Mouse (Mus musculus): Measurements from ENCODE around the gene Ppp1r12a.

The Ppp1r12a gene

DNA sequence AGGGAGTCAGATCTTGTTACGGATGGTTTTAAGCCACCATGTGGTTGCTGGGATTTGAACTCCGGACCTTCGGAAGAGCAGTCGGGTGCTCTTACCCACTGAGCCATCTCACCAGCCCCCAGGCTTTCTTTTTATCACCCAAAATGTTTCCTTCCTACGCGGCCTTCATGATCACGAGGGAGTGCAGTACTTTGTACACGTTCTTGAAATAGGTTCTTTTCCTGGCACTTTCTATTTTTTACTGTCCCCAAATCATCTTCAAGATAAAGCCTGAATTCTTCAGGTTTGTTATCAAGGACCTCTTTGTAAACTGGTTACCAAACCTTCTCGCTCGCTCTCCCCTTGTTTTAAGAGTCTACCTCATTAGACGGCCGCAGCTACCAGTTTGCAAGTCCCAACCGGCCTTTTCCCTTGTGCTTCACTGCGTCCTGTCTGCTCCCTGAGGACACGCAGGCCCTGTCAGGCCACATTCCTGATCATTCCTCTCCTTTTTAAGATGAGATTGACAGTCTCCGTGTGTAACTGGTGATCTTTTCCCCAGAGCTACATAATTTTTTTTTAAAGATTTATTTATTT, 131.7 kb downstream of the Ppp1r12a start:
- no peak for DNase-seq

DNA sequence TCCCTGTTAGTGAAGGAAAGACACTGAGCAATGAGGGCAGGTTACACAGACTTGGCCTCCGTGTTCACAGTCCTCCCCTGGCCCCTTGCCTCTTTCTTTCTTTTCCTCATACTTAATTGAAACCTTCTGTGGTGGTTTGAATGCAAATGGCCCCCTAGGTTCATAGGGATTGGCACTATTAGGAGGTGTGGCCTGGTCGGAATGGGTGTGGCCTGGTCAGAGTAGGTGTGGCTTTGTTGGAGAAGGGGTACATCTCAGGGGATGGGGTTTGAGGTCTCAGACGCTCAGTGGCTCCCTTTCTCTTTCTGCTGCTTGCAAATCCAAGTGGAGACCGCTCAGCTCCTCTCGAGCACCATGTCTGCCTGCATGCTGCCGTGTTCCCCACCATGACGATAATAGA, 132.8 kb downstream of the Ppp1r12a start:
- DNase-seq: no peak

DNA sequence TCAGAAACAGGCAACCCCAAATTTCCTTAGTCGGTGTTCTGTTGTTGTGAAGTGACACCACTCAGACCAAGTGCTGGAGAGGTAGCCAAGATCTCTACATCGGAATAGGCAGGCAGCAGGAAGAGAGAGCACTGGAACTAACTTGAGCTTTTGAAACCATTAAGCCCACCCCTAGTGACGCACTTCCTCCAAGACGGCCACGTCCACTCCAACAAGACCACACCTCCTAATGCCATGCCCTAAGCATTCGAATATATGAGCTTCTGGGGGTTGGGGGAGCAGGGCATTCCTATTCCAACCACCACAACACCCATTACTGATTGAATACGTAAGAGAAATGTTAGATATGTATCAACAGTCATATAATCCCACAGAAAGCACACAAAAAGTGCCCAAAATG, 134.5 kb downstream of the Ppp1r12a start:
- DNase-seq: no peak

DNA sequence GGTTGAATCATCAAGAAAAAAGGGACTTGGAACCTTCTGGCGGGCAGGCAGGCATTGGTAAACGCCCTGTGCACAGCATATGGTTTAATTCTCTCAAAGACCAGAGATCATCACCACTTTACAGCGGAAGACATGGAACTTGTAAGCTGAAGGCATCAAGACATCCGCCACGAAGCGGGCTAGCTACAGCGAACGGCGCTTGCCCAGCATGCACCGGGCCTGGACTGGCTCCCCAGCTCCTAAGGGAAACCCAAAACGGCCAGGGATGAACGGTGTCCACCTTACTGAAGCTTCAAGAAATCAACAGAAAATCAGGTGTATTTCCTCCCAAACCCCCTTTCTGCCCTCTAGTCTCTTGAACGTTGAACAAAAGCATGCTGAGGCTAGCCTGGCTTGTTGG, 136.3 kb downstream of the Ppp1r12a start:
- DNase-seq: no peak

DNA sequence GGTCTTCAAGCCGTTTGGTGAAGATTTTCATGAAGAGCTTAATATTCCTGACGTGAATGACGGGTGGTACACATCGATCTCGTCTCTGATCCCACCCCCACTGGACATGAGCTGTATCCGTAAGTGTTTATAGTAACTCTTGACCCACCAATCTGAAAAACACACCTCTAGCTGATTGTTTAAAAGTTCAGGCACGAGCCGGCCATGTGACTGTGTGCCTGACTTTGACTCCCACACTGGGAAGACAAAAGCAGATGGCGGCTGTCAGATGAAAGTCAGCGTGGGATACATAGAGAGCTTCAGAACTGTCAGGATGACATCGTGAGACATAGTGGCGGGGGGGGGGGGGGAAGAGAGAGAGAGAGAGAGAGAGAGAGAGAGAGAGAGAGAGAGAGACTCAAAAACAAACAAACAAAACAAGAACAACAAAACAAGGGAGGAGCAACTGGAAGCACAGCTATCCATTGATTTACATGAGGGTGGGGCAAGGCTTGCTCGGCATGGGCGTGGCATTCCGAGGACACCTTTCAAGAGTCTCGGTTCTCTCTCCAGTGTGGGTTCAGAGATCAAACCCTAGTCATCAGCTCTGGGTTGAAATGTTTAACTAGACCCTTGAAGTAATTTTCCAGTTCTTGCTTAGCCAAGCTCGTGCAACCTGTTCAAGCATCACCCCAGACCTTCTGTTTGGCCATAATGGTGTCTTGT, 137.0 kb downstream of the Ppp1r12a start:
- DNase-seq: no peak

DNA sequence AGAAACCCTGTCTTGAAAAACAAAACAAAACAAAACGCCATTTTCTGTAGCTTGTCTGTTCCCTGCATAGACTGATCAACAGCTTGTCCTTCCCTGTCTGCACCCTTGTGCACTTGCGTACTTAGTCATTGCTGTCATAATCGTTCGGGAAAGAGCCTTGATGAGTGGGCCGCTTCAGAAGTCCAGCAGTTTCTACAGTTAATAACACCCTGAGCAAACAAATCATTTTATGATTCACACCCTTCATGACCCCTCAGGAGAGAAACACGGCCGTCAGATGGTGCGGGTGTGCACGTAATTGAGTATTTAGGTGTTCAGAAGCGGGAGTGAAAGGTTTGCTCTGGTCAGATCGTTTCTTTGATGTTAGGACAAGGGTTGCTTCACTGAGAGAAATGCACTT, 137.8 kb downstream of the Ppp1r12a start:
- no peak for DNase-seq

DNA sequence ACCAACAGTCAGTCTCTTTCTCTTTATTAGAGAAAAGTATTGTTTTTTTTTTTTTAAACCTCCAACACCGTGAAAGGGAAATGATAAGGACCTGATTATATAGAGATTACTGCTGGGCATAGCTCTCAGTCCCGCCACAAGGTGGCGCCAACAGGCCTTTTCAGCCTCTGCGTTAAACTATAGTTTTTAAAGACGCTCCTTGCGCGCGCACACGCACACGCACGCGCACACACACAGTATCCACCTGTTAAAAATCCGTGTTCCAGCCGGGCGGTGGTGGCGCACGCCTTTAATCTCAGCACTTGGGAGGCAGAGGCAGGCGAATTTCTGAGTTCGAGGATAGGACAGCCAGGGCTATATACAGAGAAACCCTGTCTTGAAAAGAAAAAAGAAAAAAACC, 138.8 kb downstream of the Ppp1r12a start:
- peak; percentile 90 for DNase-seq

DNA sequence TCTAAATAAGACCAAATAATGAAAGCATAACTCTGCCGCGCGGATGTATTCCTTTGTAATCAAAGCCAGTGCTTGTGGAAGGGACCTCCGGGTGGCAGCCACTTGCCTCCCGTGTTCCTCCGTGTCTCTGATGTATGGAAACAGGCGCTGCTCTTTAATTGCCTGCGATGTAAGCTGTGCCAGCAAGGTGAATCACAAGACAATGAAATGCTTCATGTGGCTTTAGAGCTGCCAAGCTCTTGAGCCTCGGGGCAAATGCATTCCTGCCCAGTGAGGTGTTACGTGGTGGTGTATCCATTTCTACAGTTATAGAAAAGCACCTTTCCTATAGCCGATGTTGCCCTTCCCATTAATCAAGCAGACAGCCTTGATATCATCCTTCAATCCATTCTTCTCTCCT, 145.8 kb downstream of the Ppp1r12a start:
- no peak for DNase-seq

DNA sequence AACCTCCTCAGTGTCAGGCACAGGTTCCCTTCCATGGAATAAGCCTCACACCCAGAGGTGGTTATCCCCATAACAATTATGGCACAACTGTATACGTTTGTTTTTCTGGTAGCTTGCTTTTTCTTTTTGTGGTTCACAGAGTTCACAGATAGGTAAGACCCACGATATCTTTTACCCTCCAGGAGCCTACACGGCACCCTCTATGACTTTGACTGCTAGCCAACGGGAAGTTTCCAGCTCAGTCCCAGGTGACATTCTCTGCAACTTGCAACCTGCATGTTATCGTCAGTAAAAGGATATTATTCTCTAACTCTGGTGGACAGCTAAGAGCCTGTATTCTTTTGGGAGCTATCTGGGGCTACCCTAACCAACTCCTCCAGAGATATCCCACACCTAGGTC, 148.2 kb downstream of the Ppp1r12a start:
- no peak for DNase-seq

DNA sequence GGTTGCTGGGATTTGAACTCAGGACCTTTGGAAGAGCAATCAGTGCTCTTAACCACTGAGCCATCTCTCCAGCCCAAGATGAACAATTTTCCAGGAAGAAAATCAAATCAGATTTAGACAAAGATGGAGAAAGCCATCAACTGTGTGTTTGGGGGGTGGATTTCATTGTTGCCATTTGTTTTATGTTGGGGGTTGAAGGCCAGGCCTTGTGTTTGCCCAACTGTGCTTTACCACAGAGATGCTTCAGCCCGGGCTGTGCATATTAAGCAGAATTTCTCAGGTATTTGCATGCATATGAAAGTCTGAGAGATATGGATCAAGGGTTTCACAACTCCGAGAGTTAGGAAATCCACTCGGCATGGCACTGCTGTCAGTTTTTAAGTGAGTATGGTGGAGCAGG, 149.4 kb downstream of the Ppp1r12a start:
- DNase-seq: no peak

DNA sequence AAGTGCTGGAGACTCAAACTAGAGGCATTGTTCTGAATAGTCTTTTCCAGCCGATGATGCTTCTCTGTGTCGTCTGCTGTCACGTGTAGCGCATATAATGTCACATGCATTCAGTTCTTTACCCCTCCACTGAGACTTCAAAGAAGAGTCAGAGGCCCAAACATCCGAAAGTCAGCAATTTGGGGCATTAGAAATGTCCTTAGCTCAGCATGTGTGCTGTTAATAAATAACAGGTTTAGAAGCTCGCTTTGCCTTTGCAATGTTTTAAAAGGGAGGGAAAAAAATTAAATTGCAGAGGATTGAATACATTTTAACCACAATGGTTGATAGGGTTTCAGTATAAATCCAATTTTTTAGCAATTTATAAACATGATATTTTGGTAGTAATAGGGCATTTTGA, 151.9 kb downstream of the Ppp1r12a start:
- no peak for DNase-seq

DNA sequence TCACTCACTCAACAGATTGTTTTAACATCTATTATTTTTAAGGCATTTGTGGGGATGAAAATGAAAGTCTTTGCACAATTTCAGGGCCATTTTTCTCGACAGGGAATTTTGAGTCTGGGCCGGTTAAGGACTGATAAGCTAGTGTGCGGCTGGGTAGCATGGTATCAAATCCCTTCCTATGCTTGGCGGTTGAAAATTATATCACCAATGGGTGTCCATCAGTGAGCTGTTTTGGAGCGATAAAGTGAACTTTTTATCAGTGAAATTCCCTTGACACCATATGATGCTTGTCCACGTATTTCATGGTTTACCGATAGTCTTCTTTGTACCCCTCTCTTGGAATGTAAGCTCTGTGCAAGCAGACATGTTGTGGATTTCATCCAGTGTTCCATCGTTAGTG, 152.4 kb downstream of the Ppp1r12a start:
- DNase-seq: no peak

DNA sequence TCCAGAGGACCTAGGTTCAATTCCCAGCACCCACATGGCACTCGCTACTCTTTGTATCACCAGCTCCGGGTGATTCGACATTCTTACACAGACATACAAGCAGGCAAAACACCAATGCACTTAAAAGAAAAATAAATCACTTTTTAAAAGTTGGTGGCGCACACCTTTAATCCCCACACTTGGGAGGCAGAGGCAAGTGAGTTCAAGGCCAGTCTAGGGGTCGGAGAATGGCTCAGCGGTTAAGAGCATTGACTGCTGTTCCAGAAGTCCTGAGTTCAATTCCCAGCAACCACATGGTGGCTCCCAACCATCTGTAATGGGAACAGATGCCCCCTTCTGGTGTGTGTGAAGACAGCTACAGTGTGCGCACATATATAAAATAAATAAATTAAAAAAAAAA, 153.2 kb downstream of the Ppp1r12a start:
- DNase-seq: no peak

DNA sequence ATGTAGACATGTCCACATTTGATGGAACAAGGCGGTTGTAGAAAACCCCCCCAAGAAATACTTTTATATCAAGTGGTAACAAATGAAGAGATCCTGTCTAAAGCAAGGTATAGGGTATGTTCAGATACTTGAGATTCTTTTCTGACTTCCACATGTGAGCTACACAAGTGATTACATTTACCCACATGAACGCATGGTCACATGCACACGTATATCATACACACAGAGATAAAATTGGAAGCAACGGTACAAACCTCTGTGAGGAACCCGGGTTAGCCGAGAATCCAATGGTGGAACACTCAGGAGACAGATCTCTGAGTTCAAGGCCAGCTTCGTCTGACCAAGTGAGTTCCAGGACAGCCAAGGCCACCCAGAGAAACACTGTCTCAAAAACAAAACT, 166.4 kb downstream of the Ppp1r12a start:
- DNase-seq: no peak

DNA sequence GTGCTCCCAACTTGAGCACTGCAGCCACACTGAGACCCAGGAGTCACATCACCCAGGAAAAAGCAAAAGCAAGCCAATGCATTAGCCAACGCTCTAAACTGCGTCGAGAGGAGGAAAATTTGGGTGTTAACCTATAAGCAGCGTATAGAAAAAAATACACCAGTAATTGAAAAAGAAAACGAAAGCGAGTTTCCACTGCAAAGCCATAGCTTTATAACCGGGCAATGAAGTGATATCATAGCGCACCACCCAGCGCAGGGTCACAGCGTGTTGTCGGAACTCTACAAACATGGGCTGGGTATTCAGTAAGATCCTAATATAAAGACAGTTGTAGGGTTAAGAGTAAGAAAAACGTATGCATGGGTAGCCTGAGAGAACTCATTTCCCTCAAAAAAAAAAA, 167.0 kb downstream of the Ppp1r12a start:
- DNase-seq: no peak

DNA sequence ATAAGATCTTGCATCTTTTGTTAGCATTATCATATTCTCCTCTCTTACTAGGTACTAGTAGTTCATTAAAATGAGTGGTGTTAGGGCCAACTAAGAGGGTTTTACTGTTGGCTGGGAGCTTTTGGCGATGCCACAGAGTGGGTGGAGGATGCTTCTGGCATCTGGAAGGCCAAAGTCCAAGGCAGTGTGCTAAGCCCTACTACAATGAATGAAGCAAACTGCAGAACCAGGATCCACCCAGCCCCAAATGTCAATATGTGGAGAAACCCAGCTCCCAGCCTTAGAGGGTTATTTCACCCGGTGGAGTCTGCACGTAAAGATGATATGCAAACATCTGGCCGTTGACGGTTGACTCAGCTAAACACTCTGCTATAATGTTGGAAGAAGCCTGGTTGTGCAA, 167.8 kb downstream of the Ppp1r12a start:
- no peak for DNase-seq

DNA sequence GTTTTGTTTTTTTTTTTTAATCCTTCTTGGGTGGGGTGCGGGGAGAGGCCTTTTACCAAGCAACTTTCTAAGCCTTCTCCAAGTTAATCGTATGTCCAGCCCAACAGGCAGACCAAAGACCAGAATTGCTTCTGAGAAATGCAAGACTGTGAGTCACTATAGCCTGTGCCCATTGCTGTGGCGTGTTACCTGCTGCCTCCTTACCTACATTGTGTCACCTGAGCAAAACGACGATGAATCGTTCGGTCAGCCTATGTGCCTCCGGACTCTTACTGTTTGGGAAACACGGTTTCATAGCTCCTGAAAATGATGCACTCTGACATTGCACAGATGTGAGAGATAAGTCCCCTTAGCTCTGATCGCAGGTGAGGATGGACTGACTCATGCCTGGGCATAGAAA, 169.0 kb downstream of the Ppp1r12a start:
- no peak for DNase-seq

DNA sequence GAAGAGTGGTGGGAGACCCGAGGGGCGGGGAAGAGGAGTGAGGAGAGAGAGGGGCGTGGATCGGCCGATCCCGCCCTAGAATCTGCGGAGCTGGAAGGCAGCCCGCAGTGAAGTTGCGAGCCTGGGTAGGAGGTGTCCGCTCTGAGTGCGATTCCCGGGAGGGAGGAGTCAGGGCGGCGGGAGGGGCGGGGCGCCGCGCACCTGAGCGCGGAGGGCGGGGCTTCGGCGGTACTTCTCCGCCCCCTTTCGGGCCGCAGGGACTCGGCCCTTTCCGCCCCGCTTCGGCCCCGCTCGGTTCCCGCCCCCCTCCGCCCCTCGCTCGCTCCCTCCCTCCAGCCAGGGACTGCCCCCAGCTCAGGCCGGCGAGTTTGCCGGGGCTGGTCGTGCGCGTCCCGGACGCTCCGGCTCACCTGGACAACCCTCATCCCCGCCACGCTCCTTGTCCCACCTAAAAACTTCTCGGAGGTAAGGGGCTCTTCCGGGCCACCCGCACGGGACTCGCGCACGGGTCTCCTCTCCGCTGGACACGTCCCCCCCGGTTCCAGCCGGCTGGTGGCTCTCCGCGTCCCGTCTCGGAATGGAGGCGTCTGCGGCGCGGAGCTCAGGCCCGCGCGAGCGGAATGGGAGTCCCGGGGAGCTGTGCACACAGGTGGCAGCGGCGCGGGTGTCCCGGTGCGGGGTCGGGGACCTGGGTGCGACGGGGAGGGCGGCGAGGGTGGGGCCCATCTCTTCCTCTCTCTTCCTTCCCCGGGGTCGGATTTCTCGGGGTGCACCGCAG, 170.0 kb downstream of the Ppp1r12a start, which contains the start of gene Pawr:
Gene Pawr (plus strand): TSS at position 338 of the 778 bp plus-strand sequence.
- peak; percentile 50 for DNase-seq

DNA sequence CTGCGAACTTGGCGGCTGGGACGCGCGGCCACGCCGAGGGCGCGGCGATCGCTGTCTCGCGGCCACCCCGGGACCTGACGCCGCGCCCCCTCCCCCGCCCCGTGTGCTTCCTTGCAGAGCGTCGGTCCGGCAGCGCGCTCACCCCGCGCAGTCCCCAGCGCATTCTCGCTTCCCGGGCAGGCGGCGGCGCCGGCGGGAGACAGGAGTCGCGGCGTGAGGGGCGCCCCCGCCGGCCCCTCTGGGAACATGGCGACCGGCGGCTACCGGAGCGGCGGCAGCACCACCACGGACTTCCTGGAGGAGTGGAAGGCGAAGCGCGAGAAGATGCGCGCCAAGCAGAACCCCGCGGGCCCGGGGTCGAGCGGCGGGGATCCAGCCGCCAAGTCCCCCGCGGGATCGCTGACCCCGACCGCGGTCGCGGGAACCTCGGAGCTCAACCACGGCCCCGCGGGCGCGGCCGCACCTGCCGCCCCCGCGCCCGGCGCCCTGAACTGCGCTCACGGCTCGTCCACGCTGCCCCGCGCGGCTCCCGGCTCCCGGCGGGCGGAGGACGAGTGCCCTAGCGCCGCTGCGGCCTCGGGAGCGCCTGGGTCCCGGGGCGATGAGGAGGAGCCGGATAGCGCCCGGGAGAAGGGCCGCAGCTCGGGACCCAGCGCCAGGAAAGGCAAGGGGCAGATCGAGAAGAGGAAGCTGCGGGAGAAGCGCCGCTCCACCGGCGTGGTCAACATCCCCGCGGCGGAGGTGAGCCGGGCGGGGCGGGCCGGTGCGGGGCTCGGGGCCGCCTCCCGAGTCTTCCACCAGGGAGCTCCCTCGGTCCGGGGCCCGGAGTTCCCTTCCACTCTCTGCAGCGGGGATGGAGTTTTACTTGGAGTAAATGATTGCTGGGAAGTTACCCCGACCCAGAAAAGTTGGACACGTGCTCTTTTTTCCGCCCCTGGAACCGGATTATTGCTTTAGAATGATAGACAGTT, 170.9 kb downstream of the Ppp1r12a start:
- DNase-seq: peak; percentile 42

DNA sequence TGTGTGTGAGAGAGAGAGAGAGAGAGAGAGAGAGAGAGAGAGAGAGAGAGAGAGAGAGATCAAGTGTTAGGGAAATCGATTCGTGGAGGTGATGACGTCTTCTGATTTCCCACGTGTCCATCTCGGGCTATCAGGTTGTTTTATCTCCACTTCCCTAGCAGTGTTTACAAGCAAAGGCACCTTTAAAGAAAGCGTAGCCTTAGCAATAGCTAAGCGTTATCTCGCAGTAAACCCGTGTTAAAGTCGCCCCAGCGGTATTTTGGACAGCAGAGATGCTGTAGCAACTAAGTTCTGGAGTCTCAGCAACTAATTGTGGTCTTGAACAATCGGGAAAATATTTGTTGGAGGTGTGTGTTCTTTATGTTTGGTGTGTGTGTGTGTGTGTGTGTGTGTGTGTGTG, 171.6 kb downstream of the Ppp1r12a start:
- no peak for DNase-seq
